Mouse (Mus musculus) layer of hippocampus, postnatal 10 days (tissue): ENCODE results near the gene Sppl2b. TPM values are rescaled to one million over a fixed set of nuclear protein-coding genes. Genes with fewer than 3 reads are reported as not detected.
"Not testable (repeated sequence)": the region's sequence is repeated elsewhere in the genome, so short reads cannot be mapped to it uniquely, and the experiment has no call there.

ENCODE experiments used
- DNase-seq, 2 experiments: peaks; one replicate each; pipeline ENCODE4 v3.0.0; 2021; ENCODE audit warnings: low spot score in 2 of 2
- long read RNA-seq: library from polyadenylated mRNA; stranded (forward); transcript quantifications from one replicate; pipeline ENCODE4 v2.0.0, GENCODE M21; 2023
- total RNA-seq, 2 experiments: library from RNA; stranded (reverse); gene quantifications; 2 replicates each; pipeline ENCODE4 v1.2.3; 2021

Sppl2b gene
- total RNA-seq = 10 to 100 TPM; 80.4 to 97.8 TPM
- long read RNA-seq, transcript Sppl2b-201 (15 exons, 2,869 nt) = major isoform, 25 of 67 reads
- long read RNA-seq, partial matches to known transcripts = 18 of 67 reads
- long read RNA-seq, other reads (novel, unspliced or antisense) = 24 of 67 reads

- DNase-seq = peak; percentile 98 to 99
Observed at GRCm38 (mm10) chr10:80854913-80855748, at the start of gene Sppl2b, which contains the start of gene Lsm7. Gene Sppl2b, plus strand, starts transcription at chr10:80855275. Gene Lsm7, minus strand, starts transcription at chr10:80855209.

GRCm38 (mm10) chr10:80805322-80805721 is 49.8 kb upstream of the Sppl2b start:
- DNase-seq = peak in 1 of 2 experiments; percentile 20

GRCm38 (mm10) chr10:80805925-80806324 is 49.1 kb upstream of the Sppl2b start:
- peak; percentile 86 to 87 for DNase-seq

GRCm38 (mm10) chr10:80806341-80807056 is 48.6 kb upstream of the Sppl2b start:
- DNase-seq = no peak

- peak; percentile 74 to 80 for DNase-seq
Observed at GRCm38 (mm10) chr10:80807057-80807627, 47.9 kb upstream of the Sppl2b start.

- no peak for DNase-seq
Observed at GRCm38 (mm10) chr10:80808099-80808984, 46.7 kb upstream of the Sppl2b start.

GRCm38 (mm10) chr10:80808985-80809632 is 46.0 kb upstream of the Sppl2b start:
- no peak for DNase-seq

GRCm38 (mm10) chr10:80810084-80810483 is 45.0 kb upstream of the Sppl2b start:
- no peak for DNase-seq

GRCm38 (mm10) chr10:80812391-80813041 is 42.6 kb upstream of the Sppl2b start:
- DNase-seq = no peak

- no peak for DNase-seq
Observed at GRCm38 (mm10) chr10:80813366-80813765, 41.7 kb upstream of the Sppl2b start, which contains the start of gene Jsrp1. Gene Jsrp1, minus strand, starts transcription at chr10:80813498.

- DNase-seq = no peak
Observed at GRCm38 (mm10) chr10:80814800-80815199, 40.3 kb upstream of the Sppl2b start.

- DNase-seq = not testable (repeated sequence)
Observed at GRCm38 (mm10) chr10:80816303-80816702, 38.8 kb upstream of the Sppl2b start.

- DNase-seq = no peak
Observed at GRCm38 (mm10) chr10:80817164-80817563, 37.9 kb upstream of the Sppl2b start.

GRCm38 (mm10) chr10:80817955-80818354 is 37.1 kb upstream of the Sppl2b start:
- DNase-seq = not testable (repeated sequence)

GRCm38 (mm10) chr10:80818599-80819281 is 36.3 kb upstream of the Sppl2b start:
- DNase-seq = no peak

GRCm38 (mm10) chr10:80819406-80819805 is 35.7 kb upstream of the Sppl2b start:
- no peak for DNase-seq

GRCm38 (mm10) chr10:80821991-80822390 is 33.1 kb upstream of the Sppl2b start:
- peak in 1 of 2 experiments; percentile 21 for DNase-seq

- DNase-seq = no peak
Observed at GRCm38 (mm10) chr10:80822528-80822927, 32.5 kb upstream of the Sppl2b start.

GRCm38 (mm10) chr10:80823316-80823715 is 31.8 kb upstream of the Sppl2b start:
- no peak for DNase-seq
